Mouse (Mus musculus) liver, embryonic 16.5 days (tissue): Measurements from ENCODE around the gene Dapk3. TPM values are rescaled to one million over a fixed set of nuclear protein-coding genes. Genes with fewer than 3 reads are reported as not detected.

Experiments used
- ATAC-seq: fragments of 200-750 bp; cut with Nextera tagmentation; 2 replicates; pipeline ENCODE4 v1.8.0; 2017; ENCODE audit warnings: low read depth, mild to moderate bottlenecking, moderate number of reproducible peaks, moderate library complexity
- H3K27ac ChIP-seq: fragments of 300-500 bp; sonication (generic); 2 replicates; pipeline ENCODE4 v1.5.1; 2014; ENCODE audit warnings: mild to moderate bottlenecking, low read length
- H3K27me3 ChIP-seq: fragments of 300-500 bp; sonication (generic); 2 replicates; pipeline ENCODE4 v1.6.1; 2014; ENCODE audit warnings: low read depth, low read length, mixed read lengths; ENCODE audit not compliant: control insufficient read depth, insufficient read depth
- H3K36me3 ChIP-seq: fragments of 300-500 bp; sonication (generic); 2 replicates; pipeline ENCODE4 v1.6.1; 2014; ENCODE audit warnings: mild to moderate bottlenecking; ENCODE audit not compliant: control insufficient read depth, insufficient read depth
- H3K4me1 ChIP-seq: fragments of 300-500 bp; sonication (generic); 2 replicates; pipeline ENCODE4 v1.6.1; 2014; ENCODE audit warnings: low read depth, low read length, mixed read lengths; ENCODE audit not compliant: control insufficient read depth
- H3K4me2 ChIP-seq: fragments of 300-500 bp; sonication (generic); 2 replicates; pipeline ENCODE4 v1.6.1; 2014; ENCODE audit warnings: low read depth, low read length, mixed read lengths
- H3K4me3 ChIP-seq: fragments of 300-500 bp; sonication (generic); 2 replicates; pipeline ENCODE4 v1.5.1; 2014; ENCODE audit warnings: low read depth, mild to moderate bottlenecking, low read length
- H3K9ac ChIP-seq: fragments of 300-500 bp; sonication (generic); 2 replicates; pipeline ENCODE4 v1.6.1; 2014; ENCODE audit warnings: low read depth, low read length
- H3K9me3 ChIP-seq: fragments of 300-500 bp; sonication (generic); replicated peaks from 2 replicates; pipeline ENCODE4 v1.6.1; 2016; ENCODE audit warnings: low read length; ENCODE audit not compliant: control insufficient read depth
- WGBS: fragments of 180-500 bp; shearing (Covaris S2); extraction: QIAGEN DNeasy Blood & Tissue Kit; methylation state at CpG from one replicate; pipeline ENCODE4 v1.1.7; 2014; ENCODE audit not compliant: insufficient replicate concordance; 5-methylcytosine and 5-hydroxymethylcytosine counted together
- polyA plus RNA-seq: library from polyadenylated mRNA; unstranded; fragments of >200 nt; fragmentation: Nextera tagmentation; extraction: Ambion mirVana; gene quantifications from 2 replicates; pipeline ENCODE4 v1.2.1, GENCODE M21; 2015

The Dapk3 gene
- polyA plus RNA-seq, 1 experiment from 2014 or later, result 12.2 TPM

DNA sequence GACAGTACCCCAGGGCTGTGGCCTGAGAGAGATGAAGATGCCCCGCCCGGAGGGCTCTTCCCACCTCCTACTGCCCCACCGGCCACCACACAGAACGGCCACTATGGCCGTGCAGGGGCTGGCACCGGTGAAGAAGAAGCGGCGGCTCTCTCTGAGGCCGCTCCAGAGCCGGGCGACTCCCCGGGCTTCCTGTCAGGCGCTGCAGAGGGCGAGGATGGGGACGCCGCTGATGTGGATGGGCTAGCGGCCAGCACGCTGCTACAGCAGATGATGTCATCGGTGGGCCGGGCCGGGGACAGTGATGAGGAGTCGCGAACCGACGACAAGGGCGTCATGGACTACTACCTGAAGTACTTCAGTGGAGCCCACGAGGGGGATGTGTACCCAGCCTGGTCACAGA is 38.1 kb upstream of the Dapk3 start:
- peaks cover 67% of the 10 kb centered on the region for H3K36me3 ChIP-seq
- H3K4me2 ChIP-seq, result no peak overlapping the region
- H3K27ac ChIP-seq, result no peak overlapping the region
- 89% methylated on average over 27 of the region's 27 CpGs for WGBS
- peaks cover 47% of the 10 kb centered on the region for H3K4me1 ChIP-seq
- H3K4me3 ChIP-seq, result no peak overlapping the region
- no peaks in the 10 kb centered on the region for H3K9me3 ChIP-seq
- H3K27me3 ChIP-seq, result no peaks in the 10 kb centered on the region
- ATAC-seq, result no peak
- no peak overlapping the region for H3K9ac ChIP-seq

GRCm38 (mm10) chr10:81145307-81145706 is 37.5 kb upstream of the Dapk3 start:
- WGBS, result 90% methylated on average over 6 of the region's 6 CpGs
- Histone ChIP-seq H3K4me2 (no peak overlapping the region), H3K9ac (no peak overlapping the region), H3K27ac (no peak overlapping the region), H3K27me3 (no peaks in the 10 kb centered on the region), H3K36me3 (peaks cover 74% of the 10 kb centered on the region), H3K4me3 (no peak overlapping the region), H3K9me3 (no peaks in the 10 kb centered on the region), H3K4me1 (peaks cover 40% of the 10 kb centered on the region)
- ATAC-seq, result no peak

DNA sequence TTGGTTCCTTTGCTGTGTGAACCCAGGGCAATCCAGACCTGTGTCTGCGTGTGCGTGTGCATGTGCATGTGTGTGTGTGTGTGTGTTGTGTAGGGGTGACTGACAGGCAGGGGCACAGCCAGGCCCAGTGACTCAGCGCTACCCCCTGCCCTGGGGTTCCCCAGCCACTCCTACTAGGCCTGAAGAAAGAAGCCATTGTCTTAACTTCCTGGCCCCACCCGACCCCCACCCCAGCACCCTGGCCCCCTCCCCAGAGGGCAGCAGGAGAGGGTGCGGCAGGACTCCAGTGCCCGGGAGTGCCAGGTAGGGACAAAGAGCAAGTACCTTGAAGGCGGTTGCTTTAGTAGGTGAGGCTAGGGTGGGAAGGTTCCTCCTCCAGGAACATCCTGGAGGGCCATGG is 37.0 kb upstream of the Dapk3 start:
- Histone ChIP-seq H3K9ac (no peak overlapping the region), H3K27ac (no peak overlapping the region), H3K4me2 (no peak overlapping the region), H3K36me3 (peaks cover 76% of the 10 kb centered on the region), H3K4me3 (no peak overlapping the region), H3K27me3 (no peaks in the 10 kb centered on the region), H3K4me1 (peaks cover 36% of the 10 kb centered on the region), H3K9me3 (no peaks in the 10 kb centered on the region)
- 79% methylated on average over 7 of the region's 7 CpGs for WGBS
- ATAC-seq, result no peak

DNA sequence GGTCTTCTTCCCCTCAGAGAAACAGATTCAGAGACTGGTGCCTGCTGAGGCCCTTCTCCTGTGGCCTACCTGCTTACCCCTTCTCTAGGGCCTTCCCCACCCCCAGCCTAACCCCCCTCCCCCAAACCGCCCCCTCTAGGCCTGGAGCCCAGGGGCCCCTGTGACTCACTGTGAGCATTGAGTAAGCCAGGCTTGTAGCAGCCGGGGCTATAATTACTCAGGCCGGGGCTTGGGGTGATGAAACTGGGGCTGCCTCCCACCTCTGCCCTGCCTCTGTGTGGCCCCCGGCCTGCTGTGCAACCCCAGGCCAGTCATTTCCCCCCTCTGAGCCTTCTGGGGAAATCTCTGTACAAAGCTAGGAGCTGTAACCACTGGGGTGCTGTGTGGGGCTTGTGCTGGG is 36.5 kb upstream of the Dapk3 start:
- H3K27ac ChIP-seq, result no peak overlapping the region
- H3K36me3 ChIP-seq, result peaks cover 78% of the 10 kb centered on the region
- peaks cover 31% of the 10 kb centered on the region for H3K4me1 ChIP-seq
- WGBS, result 87% methylated on average over 4 of the region's 4 CpGs
- no peaks in the 10 kb centered on the region for H3K27me3 ChIP-seq
- no peak overlapping the region for H3K9ac ChIP-seq
- no peak overlapping the region; the same call in 1 of the 2 replicates for H3K4me3 ChIP-seq
- H3K9me3 ChIP-seq, result no peaks in the 10 kb centered on the region
- no peak overlapping the region for H3K4me2 ChIP-seq
- ATAC-seq, result no peak

DNA sequence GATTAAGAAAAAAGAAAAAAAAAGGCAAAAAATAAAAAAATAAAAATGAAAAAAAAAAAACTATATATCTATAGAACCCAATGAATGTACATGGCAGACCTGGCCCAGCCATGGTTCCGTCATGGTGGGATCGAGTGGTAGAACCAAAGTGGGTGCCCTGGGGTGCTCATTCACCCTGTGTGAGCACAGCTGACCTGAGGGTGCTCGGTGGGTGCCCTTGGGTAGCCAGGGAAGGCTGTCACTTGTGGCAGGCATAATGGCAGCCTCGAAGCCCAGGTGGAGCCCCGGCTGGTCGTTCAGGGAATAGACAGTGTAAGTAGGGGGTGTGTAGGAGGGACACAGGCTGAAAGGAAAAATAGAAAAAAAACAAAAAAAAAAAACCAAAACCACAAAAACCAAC is 31.5 kb upstream of the Dapk3 start:
- no peaks in the 10 kb centered on the region for H3K9me3 ChIP-seq
- H3K4me1 ChIP-seq, result peaks cover 9% of the 10 kb centered on the region
- no peaks in the 10 kb centered on the region for H3K27me3 ChIP-seq
- H3K27ac ChIP-seq, result no peak overlapping the region
- no peak overlapping the region for H3K4me2 ChIP-seq
- 51% methylated on average over 6 of the region's 6 CpGs for WGBS
- no peak for ATAC-seq
- peaks cover 80% of the 10 kb centered on the region for H3K36me3 ChIP-seq
- no peak overlapping the region for H3K4me3 ChIP-seq
- H3K9ac ChIP-seq, result no peak overlapping the region

GRCm38 (mm10) chr10:81152609-81153008 is 30.2 kb upstream of the Dapk3 start:
- H3K4me2 ChIP-seq, result no peak overlapping the region
- no peak overlapping the region for H3K4me3 ChIP-seq
- H3K27me3 ChIP-seq, result no peaks in the 10 kb centered on the region
- 51% methylated on average over 12 of the region's 12 CpGs for WGBS
- H3K9me3 ChIP-seq, result no peaks in the 10 kb centered on the region
- peaks cover 80% of the 10 kb centered on the region for H3K36me3 ChIP-seq
- ATAC-seq, result peak; percentile 20; the same call in 1 of the 2 replicates
- no peak overlapping the region; the same call in 1 of the 2 replicates for H3K27ac ChIP-seq
- H3K9ac ChIP-seq, result no peak overlapping the region
- H3K4me1 ChIP-seq, result peaks cover 8% of the 10 kb centered on the region

- Histone ChIP-seq H3K27ac (no peak overlapping the region), H3K36me3 (peaks cover 68% of the 10 kb centered on the region), H3K4me1 (peaks cover 10% of the 10 kb centered on the region), H3K27me3 (no peaks in the 10 kb centered on the region), H3K9me3 (no peaks in the 10 kb centered on the region), H3K4me3 (no peak overlapping the region), H3K4me2 (no peak overlapping the region), H3K9ac (no peak overlapping the region)
- ATAC-seq, result no peak
- 87% methylated on average over 11 of the region's 12 CpGs for WGBS
These were observed 28.5 kb upstream of the Dapk3 start for GRCm38 (mm10) chr10:81154313-81154712.

- no peaks in the 10 kb centered on the region for H3K9me3 ChIP-seq
- H3K4me1 ChIP-seq, result peaks cover 12% of the 10 kb centered on the region
- no peak overlapping the region for H3K4me2 ChIP-seq
- no peak overlapping the region for H3K9ac ChIP-seq
- ATAC-seq, result no peak
- no peak overlapping the region for H3K4me3 ChIP-seq
- peaks cover 63% of the 10 kb centered on the region for H3K36me3 ChIP-seq
- no peak overlapping the region for H3K27ac ChIP-seq
- no peaks in the 10 kb centered on the region for H3K27me3 ChIP-seq
- WGBS, result 89% methylated on average over 6 of the region's 6 CpGs
These were observed 28.1 kb upstream of the Dapk3 start for GRCm38 (mm10) chr10:81154736-81155135.

DNA sequence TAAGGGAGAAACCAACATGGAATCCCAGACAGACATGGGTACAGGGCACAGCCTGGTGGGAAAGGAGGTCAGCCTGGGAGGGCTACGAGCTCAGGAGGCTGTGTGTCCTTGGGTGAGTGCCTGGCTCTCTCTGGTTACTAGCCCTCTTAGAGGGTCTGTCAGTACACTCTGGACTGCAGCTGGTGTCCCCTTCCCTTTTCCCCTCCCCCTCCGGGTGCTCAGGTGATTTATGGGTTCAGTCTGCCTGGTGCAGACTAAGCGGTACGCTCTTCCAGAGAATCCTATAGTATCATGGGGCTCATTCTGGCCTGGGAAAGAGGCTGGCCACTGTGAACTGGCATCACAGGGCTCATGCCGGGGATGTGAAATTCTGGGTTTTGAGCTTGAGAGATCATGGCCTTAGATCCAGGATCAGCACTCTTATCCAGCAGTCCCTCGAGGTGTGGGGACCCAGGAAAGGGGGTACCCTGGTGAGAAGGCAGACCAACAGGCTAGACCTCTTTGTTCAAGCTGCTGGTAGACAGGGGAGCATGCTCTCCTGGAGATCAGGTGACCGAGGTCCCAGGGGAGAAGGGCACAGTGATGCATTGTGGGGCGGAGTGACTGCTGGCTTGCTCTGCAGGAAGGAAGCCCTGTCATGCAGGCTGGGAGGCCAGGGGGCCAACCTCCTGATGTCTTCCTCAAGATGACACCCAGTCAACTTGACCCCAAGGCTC is 21.0 kb upstream of the Dapk3 start:
- WGBS, result 66% methylated on average over 8 of the region's 8 CpGs
- Histone ChIP-seq H3K4me3 (no peak overlapping the region), H3K9ac (no peak overlapping the region), H3K4me2 (no peak overlapping the region), H3K27me3 (no peaks in the 10 kb centered on the region), H3K36me3 (peaks cover 23% of the 10 kb centered on the region), H3K27ac (no peak overlapping the region), H3K9me3 (no peaks in the 10 kb centered on the region), H3K4me1 (peaks cover 31% of the 10 kb centered on the region)
- no peak for ATAC-seq
